Mouse (Mus musculus): ENCODE data around the gene Arhgap15. TPM values are rescaled to one million over a fixed set of nuclear protein-coding genes. Genes with fewer than 3 reads are reported as not detected.

Gene Arhgap15
- polyA plus RNA-seq, 2 experiments: 2.5 to 5.6 TPM

DNA sequence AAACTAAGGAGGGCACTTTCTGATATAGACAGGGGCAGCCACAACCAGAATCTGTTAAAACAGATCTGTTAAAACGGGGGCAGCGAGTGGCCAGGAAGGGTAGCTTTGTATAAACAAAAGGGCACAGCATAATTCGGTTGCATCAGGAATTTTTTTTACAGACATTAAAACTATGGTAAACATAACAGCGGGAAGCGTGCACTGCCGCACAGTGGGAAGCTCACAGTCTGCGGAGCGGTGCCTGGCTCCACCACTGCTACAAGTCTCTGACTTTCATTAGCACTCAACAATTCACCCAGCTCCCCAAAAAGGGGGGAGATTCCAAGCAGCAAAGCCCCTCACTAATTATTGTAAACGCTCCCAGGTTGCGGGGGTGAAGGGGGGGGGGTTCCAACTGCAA, 562.6 kb downstream of the Arhgap15 start:
- H3K4me2 ChIP-seq (ENCODE audit: low read depth): no peak overlapping the region

GRCm38 (mm10) chr2:44313573-44313972, 564.9 kb downstream of the Arhgap15 start:
- peak; percentile 84 for ATAC-seq (ENCODE audit: insufficient read depth)
- no peak for TF ChIP-seq CTCF (IDR thresholded peaks at IDR 0.05; ENCODE audit: low read depth)
- peak; percentile 44; the same call in 1 of the 2 replicates for TF ChIP-seq EP300 (IDR thresholded peaks at IDR 0.05; ENCODE audit: low read depth)

More for the DNA sequence above, 562.6 kb downstream of the Arhgap15 start:
- Histone ChIP-seq H3K36me3 (replicated peaks; ENCODE audit: control insufficient read depth, insufficient read depth, low read depth) (no peaks in the 10 kb centered on the region), H3K9ac (replicated peaks) (no peak overlapping the region), H3K27me3 (ENCODE audit: control insufficient read depth, insufficient read depth, low read length) (no peaks in the 10 kb centered on the region), H3K4me3 (ENCODE audit: insufficient read depth in 1 of 2, low read depth in 2 of 2, low read length in 2 of 2) (no peak overlapping the region), H3K9me3 (ENCODE audit: control insufficient read depth, low read length) (no peaks in the 10 kb centered on the region), H3K4me1 (replicated peaks; ENCODE audit: control insufficient read depth in 2 of 2, insufficient read depth in 2 of 2, low read length in 1 of 2) (peaks cover 6 to 13% of the 10 kb centered on the region in 2 experiments), H3K27ac (no peak overlapping the region)
- ATAC-seq (ENCODE audit: insufficient read depth) (no peak), DNase-seq (ENCODE audit: low read depth in 3 of 3, low spot score in 3 of 3) (no peak)
- WGBS (ENCODE audit: insufficient replicate concordance): 51% methylated on average over 10 of the region's 10 CpGs
- TF ChIP-seq CTCF (IDR thresholded peaks at IDR 0.05; ENCODE audit: low read depth) (no peak), EP300 (IDR thresholded peaks at IDR 0.05; ENCODE audit: low read depth) (no peak)

DNA sequence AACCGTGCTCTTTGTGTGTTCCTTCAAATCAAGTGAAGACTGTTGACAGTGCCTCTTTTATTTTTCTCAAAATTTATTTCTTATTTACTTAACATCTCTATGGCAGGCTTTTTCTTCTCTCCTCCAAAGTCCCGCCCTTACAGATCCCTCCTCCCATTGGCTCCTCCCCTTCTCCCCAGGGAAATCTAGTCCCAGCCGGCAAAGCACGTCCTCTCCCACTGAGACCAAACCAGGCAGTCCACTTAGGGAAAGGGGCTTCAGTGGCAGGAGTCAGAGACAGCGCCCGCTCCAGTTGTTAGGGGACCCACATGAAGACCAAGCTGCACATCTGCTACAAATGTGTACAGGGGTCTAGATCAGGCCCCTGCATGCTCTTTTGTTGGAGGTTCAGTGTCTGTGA, 569.8 kb downstream of the Arhgap15 start:
- Histone ChIP-seq H3K4me2 (ENCODE audit: low read depth) (no peak overlapping the region), H3K36me3 (replicated peaks; ENCODE audit: control insufficient read depth, insufficient read depth, low read depth) (no peaks in the 10 kb centered on the region), H3K27me3 (ENCODE audit: control insufficient read depth, insufficient read depth, low read length) (no peaks in the 10 kb centered on the region), H3K9ac (replicated peaks) (no peak overlapping the region), H3K4me1 (replicated peaks; ENCODE audit: control insufficient read depth in 2 of 2, insufficient read depth in 2 of 2, low read length in 1 of 2) (peaks cover 4 to 6% of the 10 kb centered on the region in 2 experiments), H3K4me3 (ENCODE audit: insufficient read depth in 1 of 2, low read depth in 2 of 2, low read length in 2 of 2) (no peak overlapping the region), H3K27ac (no peak overlapping the region), H3K9me3 (ENCODE audit: control insufficient read depth, low read length) (no peaks in the 10 kb centered on the region)
- ATAC-seq (ENCODE audit: insufficient read depth) (no peak), DNase-seq (ENCODE audit: low read depth in 3 of 3, low spot score in 3 of 3) (no peak)
- no peak for TF ChIP-seq CTCF (IDR thresholded peaks at IDR 0.05; ENCODE audit: low read depth)
- 72% methylated on average over 6 of the region's 6 CpGs for WGBS (ENCODE audit: insufficient replicate concordance)

More at GRCm38 (mm10) chr2:44313573-44313972, 564.9 kb downstream of the Arhgap15 start:
- Histone ChIP-seq H3K9ac (replicated peaks) (no peak overlapping the region), H3K9me3 (ENCODE audit: control insufficient read depth, low read length) (no peaks in the 10 kb centered on the region), H3K27me3 (ENCODE audit: control insufficient read depth, insufficient read depth, low read length) (no peaks in the 10 kb centered on the region), H3K36me3 (replicated peaks; ENCODE audit: control insufficient read depth, insufficient read depth, low read depth) (no peaks in the 10 kb centered on the region), H3K4me3 (ENCODE audit: insufficient read depth in 1 of 2, low read depth in 2 of 2, low read length in 2 of 2) (no peak overlapping the region), H3K27ac (no peak overlapping the region), H3K4me1 (replicated peaks; ENCODE audit: control insufficient read depth in 2 of 2, insufficient read depth in 2 of 2, low read length in 1 of 2) (peaks cover 6 to 11% of the 10 kb centered on the region in 2 experiments), H3K4me2 (ENCODE audit: low read depth) (no peak overlapping the region)
- WGBS (ENCODE audit: insufficient replicate concordance): 8% methylated on average over 3 of the region's 3 CpGs
- DNase-seq (ENCODE audit: low read depth in 3 of 3, low spot score in 3 of 3): peak; percentile 26 to 33 (median 32)

DNA sequence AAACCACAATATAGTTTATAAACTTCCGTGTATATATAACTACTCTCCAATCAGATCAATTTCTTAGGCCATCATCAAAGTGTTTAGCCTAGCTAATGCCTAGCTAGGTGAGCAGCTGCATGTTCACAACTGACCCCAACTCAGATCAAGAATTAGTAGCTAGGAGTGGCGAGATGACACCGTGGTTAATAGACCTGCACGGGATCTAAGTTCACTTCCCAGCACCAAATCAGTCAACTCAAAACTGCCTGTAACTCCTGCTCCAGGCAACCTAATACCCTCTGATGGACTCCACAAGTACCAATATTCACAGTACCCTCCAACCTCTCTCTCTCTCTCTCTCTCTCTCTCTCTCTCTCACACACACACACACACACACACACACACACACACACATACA, 570.9 kb downstream of the Arhgap15 start:
- no peak for ATAC-seq (ENCODE audit: insufficient read depth)
- 74% methylated on average over 4 of the region's 4 CpGs for WGBS (ENCODE audit: insufficient replicate concordance)
- no peak for DNase-seq (ENCODE audit: low read depth in 3 of 3, low spot score in 3 of 3)
- Histone ChIP-seq H3K4me1 (replicated peaks; ENCODE audit: control insufficient read depth in 2 of 2, insufficient read depth in 2 of 2, low read length in 1 of 2) (peaks cover 0 to 1% of the 10 kb centered on the region in 2 experiments; a peak in 1 of 4 replicates), H3K4me2 (ENCODE audit: low read depth) (no peak overlapping the region), H3K4me3 (ENCODE audit: insufficient read depth in 1 of 2, low read depth in 2 of 2, low read length in 2 of 2) (no peak overlapping the region), H3K9me3 (ENCODE audit: control insufficient read depth, low read length) (no peaks in the 10 kb centered on the region), H3K9ac (replicated peaks) (no peak overlapping the region), H3K36me3 (replicated peaks; ENCODE audit: control insufficient read depth, insufficient read depth, low read depth) (no peaks in the 10 kb centered on the region), H3K27ac (no peak overlapping the region), H3K27me3 (ENCODE audit: control insufficient read depth, insufficient read depth, low read length) (no peaks in the 10 kb centered on the region)
- TF ChIP-seq EP300 (IDR thresholded peaks at IDR 0.05; ENCODE audit: low read depth): no peak

DNA sequence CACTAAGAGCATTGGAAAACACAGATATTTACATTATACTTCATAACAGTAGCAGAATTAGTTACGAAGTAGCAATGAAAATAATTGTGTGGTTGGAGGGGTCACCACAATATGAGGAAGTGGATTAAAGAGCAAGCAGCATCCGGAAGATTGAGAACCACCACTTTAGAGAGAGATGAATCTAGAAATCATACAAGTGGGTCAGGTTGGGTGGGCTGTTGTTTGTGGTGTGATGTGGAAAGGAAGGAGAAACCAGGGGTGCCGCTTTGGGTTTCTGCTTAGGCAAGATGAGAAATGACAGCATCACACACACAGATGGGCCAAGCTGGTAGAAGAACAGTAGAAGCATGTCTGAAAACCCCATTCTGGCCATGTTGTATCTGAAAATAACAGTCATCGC, 575.2 kb downstream of the Arhgap15 start:
- Histone ChIP-seq H3K9me3 (ENCODE audit: control insufficient read depth, low read length) (no peaks in the 10 kb centered on the region), H3K4me3 (ENCODE audit: insufficient read depth in 1 of 2, low read depth in 2 of 2, low read length in 2 of 2) (no peak overlapping the region), H3K4me1 (replicated peaks; ENCODE audit: control insufficient read depth in 2 of 2, insufficient read depth in 2 of 2, low read length in 1 of 2) (no peaks in the 10 kb centered on the region), H3K4me2 (ENCODE audit: low read depth) (no peak overlapping the region), H3K36me3 (replicated peaks; ENCODE audit: control insufficient read depth, insufficient read depth, low read depth) (no peaks in the 10 kb centered on the region), H3K9ac (replicated peaks) (no peak overlapping the region), H3K27me3 (ENCODE audit: control insufficient read depth, insufficient read depth, low read length) (no peaks in the 10 kb centered on the region), H3K27ac (no peak overlapping the region)
- ATAC-seq (ENCODE audit: insufficient read depth) (no peak), DNase-seq (ENCODE audit: low read depth in 3 of 3, low spot score in 3 of 3) (no peak)
- no peak for TF ChIP-seq CTCF (IDR thresholded peaks at IDR 0.05; ENCODE audit: low read depth)
- TF ChIP-seq EP300 (IDR thresholded peaks at IDR 0.05; ENCODE audit: low read depth): no peak
- WGBS (ENCODE audit: insufficient replicate concordance): 71% methylated on average over 4 of the region's 4 CpGs
